Mouse (Mus musculus) testis, postnatal 10 days (tissue): ENCODE measurements at regions not wholly inside any gene's neighbourhood (a gene's known extent, or its start where the extent isn't known, plus 50 kb on each side); places are given as distances from the start of the nearest gene placed in this dataset.

Source experiments
- DNase-seq: peaks from one replicate; pipeline ENCODE4 v3.0.0; 2021; ENCODE audit warnings: low spot score

DNA sequence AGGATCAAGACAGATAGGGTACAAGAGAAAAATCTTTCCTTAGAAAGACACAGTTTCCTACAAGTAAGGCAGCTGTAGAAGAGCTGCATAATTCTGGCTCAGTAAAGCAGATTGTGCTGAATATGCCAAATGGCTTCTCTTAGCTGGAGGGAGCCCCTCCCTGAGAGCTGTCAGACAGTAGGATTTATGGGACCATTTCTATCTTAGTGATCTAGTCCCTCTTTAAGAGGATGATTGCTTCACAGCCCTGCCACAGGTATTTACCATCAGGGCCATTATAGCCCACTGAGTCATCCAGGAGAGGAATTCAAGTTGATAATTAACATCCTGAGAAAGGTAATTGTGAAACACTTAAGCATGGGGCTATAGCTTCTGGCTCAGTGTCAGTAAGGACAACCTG, 101.5 kb upstream of the Cypt1 start:
- no peak for DNase-seq

DNA sequence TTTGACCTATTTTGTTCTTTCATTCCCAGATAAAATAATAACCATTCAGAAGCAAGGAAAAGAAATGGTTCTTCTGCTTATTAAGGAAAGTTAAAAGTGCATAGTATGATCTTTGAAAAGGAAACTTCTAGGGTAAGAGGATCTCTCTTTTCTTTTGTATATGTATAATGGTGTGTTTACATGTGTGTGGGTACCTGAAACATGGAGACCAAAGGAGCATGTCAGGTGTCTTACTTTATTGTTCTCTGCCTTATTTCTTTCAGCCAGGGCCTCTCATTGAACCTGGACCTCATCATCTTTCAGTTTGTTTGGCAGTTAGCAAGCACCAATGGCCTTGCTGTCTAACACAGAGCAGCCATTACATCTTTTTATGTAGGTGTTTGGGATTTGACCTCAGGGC, 101.0 kb upstream of the Cypt1 start:
- DNase-seq, result no peak

DNA sequence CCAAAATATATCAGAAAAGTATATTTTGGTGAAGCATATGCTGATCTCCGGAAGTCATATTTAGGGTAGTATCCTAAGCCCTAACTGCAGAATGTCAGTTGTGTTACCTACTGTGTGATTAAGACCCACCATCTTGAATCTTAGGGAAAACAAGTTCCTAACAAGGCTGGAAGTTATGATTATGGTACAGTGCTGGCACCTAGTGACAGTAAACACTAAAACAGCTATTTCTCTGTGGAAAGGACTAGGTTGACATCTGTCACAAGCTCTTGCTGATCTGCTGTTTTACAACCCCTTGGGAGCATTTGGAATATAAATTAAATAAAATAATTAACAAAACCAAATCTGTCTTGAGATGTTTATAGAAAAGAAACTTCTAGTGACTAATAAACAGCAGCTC, 84.6 kb upstream of the Cypt1 start:
- no peak for DNase-seq

DNA sequence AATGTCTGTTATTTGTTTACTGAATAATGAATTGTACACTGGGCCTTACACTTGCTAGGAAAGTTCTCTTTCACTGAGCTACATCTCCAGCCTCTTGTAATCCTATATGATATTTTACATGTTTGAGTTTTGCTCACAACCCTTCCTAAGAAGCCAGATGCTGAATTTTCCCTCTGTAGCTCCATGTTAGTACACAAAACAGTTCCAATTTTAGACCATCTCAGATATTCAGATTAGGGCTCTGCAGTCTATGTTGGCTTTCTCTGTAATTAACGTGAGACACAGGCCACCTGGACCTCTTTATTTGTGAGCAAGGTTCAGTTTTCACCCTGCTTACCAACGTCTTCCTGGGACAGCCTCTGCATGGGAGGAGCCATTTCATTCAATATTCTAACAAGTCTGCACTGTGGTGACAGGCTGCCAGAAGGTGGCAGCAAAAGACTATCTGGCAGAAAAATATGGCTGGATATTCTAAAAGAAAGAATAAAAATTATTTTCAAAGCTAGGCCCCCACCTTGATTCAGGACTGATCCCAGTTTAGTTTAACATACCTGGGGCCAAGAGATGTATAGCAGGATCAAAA, 72.1 kb upstream of the Cypt1 start:
- peak; percentile 50 for DNase-seq
